Mouse (Mus musculus) neural tube, embryonic 11.5 days (tissue): ENCODE data around the gene Itprip. TPM values are rescaled to one million over a fixed set of nuclear protein-coding genes. Genes with fewer than 3 reads are reported as not detected.

ENCODE experiments used
- ATAC-seq: fragments of 200-750 bp; cut with Nextera tagmentation; 2 replicates; pipeline ENCODE4 v1.8.0; 2017; ENCODE audit warnings: moderate number of reproducible peaks, mild to moderate bottlenecking, moderate TSS enrichment, moderate library complexity; ENCODE audit not compliant: insufficient read depth, low FRiP score, low TSS enrichment
- DNase-seq: peaks from one replicate; pipeline ENCODE4 v3.0.0-alpha.2; 2015; ENCODE audit warnings: low spot score
- H3K27ac ChIP-seq: fragments of 300-500 bp; sonication (generic); 2 replicates; pipeline ENCODE4 v1.5.1; 2014; ENCODE audit warnings: low read depth, mild to moderate bottlenecking, low read length
- H3K27me3 ChIP-seq: fragments of 300-500 bp; sonication (generic); 2 replicates; pipeline ENCODE4 v1.6.1; 2014; ENCODE audit warnings: mild to moderate bottlenecking, low read length, mixed read lengths; ENCODE audit not compliant: control insufficient read depth, insufficient read depth
- H3K36me3 ChIP-seq: fragments of 300-500 bp; sonication (generic); 2 replicates; pipeline ENCODE4 v1.6.1; 2014; ENCODE audit warnings: mild to moderate bottlenecking, low read length, moderate library complexity, mixed read lengths; ENCODE audit not compliant: control insufficient read depth, insufficient read depth
- H3K4me1 ChIP-seq: fragments of 300-500 bp; sonication (generic); 2 replicates; pipeline ENCODE4 v1.6.1; 2014; ENCODE audit warnings: low read length, mixed read lengths; ENCODE audit not compliant: control insufficient read depth, insufficient read depth
- H3K4me2 ChIP-seq: fragments of 300-500 bp; sonication (generic); 2 replicates; pipeline ENCODE4 v1.6.1; 2014; ENCODE audit warnings: low read depth, mild to moderate bottlenecking, moderate library complexity
- H3K4me3 ChIP-seq: fragments of 300-500 bp; sonication (generic); 2 replicates; pipeline ENCODE4 v1.5.1; 2014; ENCODE audit warnings: low read depth, low read length
- H3K9ac ChIP-seq: fragments of 300-500 bp; sonication (generic); 2 replicates; pipeline ENCODE4 v1.6.1; 2014; ENCODE audit warnings: mild to moderate bottlenecking, low read length
- H3K9me3 ChIP-seq: fragments of 300-500 bp; sonication (generic); 2 replicates; pipeline ENCODE4 v1.6.1; 2016; ENCODE audit warnings: low read length; ENCODE audit not compliant: control insufficient read depth
- WGBS: fragments of 180-500 bp; shearing (Covaris S2); extraction: QIAGEN DNeasy Blood & Tissue Kit; methylation state at CpG from one replicate; pipeline ENCODE4 v1.1.7; 2014; 5-methylcytosine and 5-hydroxymethylcytosine counted together
- polyA plus RNA-seq: library from polyadenylated mRNA; unstranded; fragments of >200 nt; fragmentation: Nextera tagmentation; extraction: Ambion mirVana; gene quantifications from 2 replicates; pipeline ENCODE4 v1.2.1, GENCODE M21; 2014

The Itprip gene
- polyA plus RNA-seq, 1 experiment from 2014 or later, result 15.8 TPM

GRCm38 (mm10) chr19:47870102-47870666 is 48.9 kb downstream of the Itprip start:
- H3K4me1 ChIP-seq, result no peaks in the 10 kb centered on the region
- ATAC-seq (no peak), DNase-seq (no peak)
- H3K9me3 ChIP-seq, result no peaks in the 10 kb centered on the region
- H3K4me3 ChIP-seq, result no peak overlapping the region
- no peaks in the 10 kb centered on the region for H3K27me3 ChIP-seq
- no peak overlapping the region for H3K9ac ChIP-seq
- no peaks in the 10 kb centered on the region for H3K36me3 ChIP-seq
- no peak overlapping the region for H3K4me2 ChIP-seq
- 76% methylated on average over 7 of the region's 7 CpGs for WGBS
- no peak overlapping the region for H3K27ac ChIP-seq

GRCm38 (mm10) chr19:47869516-47869915 is 49.6 kb downstream of the Itprip start:
- Histone ChIP-seq H3K9ac (no peak overlapping the region), H3K4me1 (no peaks in the 10 kb centered on the region), H3K4me3 (no peak overlapping the region), H3K27me3 (no peaks in the 10 kb centered on the region), H3K27ac (no peak overlapping the region), H3K9me3 (no peaks in the 10 kb centered on the region), H3K36me3 (no peaks in the 10 kb centered on the region), H3K4me2 (no peak overlapping the region)
- 65% methylated on average over 3 of the region's 3 CpGs for WGBS
- DNase-seq, result no peak
- ATAC-seq, result no peak

- ATAC-seq (no peak), DNase-seq (no peak)
- Histone ChIP-seq H3K27ac (no peak overlapping the region), H3K4me1 (no peaks in the 10 kb centered on the region), H3K27me3 (no peaks in the 10 kb centered on the region), H3K36me3 (no peaks in the 10 kb centered on the region), H3K4me3 (no peak overlapping the region), H3K4me2 (no peak overlapping the region), H3K9ac (no peak overlapping the region), H3K9me3 (no peaks in the 10 kb centered on the region)
- 66% methylated on average over 4 of the region's 4 CpGs for WGBS
These were observed 50.1 kb downstream of the Itprip start for GRCm38 (mm10) chr19:47868951-47869350.

- H3K4me2 ChIP-seq, result no peak overlapping the region
- WGBS, result 69% methylated on average over 4 of the region's 4 CpGs
- ATAC-seq, result no peak
These were observed 51.4 kb downstream of the Itprip start for GRCm38 (mm10) chr19:47867628-47868175.

GRCm38 (mm10) chr19:47865353-47865947 is 53.6 kb downstream of the Itprip start, which contains the start of gene Gsto2:
Gene Gsto2 (plus strand): TSS chr19:47865534.
- peak; percentile 100 for ATAC-seq
- WGBS, result under 1% methylated on average over 49 of the region's 49 CpGs
- no peaks in the 10 kb centered on the region for H3K9me3 ChIP-seq
- H3K4me3 ChIP-seq, result peak within 1 kb of the TSS; percentile 60
- no peaks in the 10 kb centered on the region for H3K4me1 ChIP-seq
- no peaks in the 10 kb centered on the region for H3K27me3 ChIP-seq
- H3K27ac ChIP-seq, result peak within 1 kb of the TSS; percentile 77; the same call in 1 of the 2 replicates
- H3K36me3 ChIP-seq, result no peaks in the 10 kb centered on the region
- peak within 1 kb of the TSS; percentile 83 for H3K9ac ChIP-seq
- DNase-seq, result peak; percentile 96
- H3K4me2 ChIP-seq, result peak within 1 kb of the TSS; percentile 72

More at GRCm38 (mm10) chr19:47867628-47868175, 51.4 kb downstream of the Itprip start:
- Histone ChIP-seq H3K9me3 (no peaks in the 10 kb centered on the region), H3K36me3 (no peaks in the 10 kb centered on the region), H3K4me3 (no peak overlapping the region), H3K4me1 (no peaks in the 10 kb centered on the region), H3K27me3 (no peaks in the 10 kb centered on the region), H3K9ac (no peak overlapping the region), H3K27ac (no peak overlapping the region)
- no peak for DNase-seq

GRCm38 (mm10) chr19:47864721-47865120 is 54.4 kb downstream of the Itprip start:
- Histone ChIP-seq H3K4me2 (peak overlapping the region; percentile 72), H3K36me3 (no peaks in the 10 kb centered on the region), H3K27ac (no peak overlapping the region), H3K9ac (no peak overlapping the region), H3K4me3 (peak overlapping the region; percentile 60), H3K9me3 (no peaks in the 10 kb centered on the region), H3K27me3 (no peaks in the 10 kb centered on the region), H3K4me1 (no peaks in the 10 kb centered on the region)
- 83% methylated on average over 7 of the region's 7 CpGs for WGBS
- ATAC-seq, result no peak
- peak; percentile 6 for DNase-seq

GRCm38 (mm10) chr19:47864051-47864450 is 55.0 kb downstream of the Itprip start:
- 98% methylated on average over 9 of the region's 9 CpGs for WGBS
- H3K4me2 ChIP-seq, result no peak overlapping the region
- peak; percentile 7 for DNase-seq
- H3K27ac ChIP-seq, result no peak overlapping the region
- H3K9me3 ChIP-seq, result no peaks in the 10 kb centered on the region
- H3K27me3 ChIP-seq, result no peaks in the 10 kb centered on the region
- H3K36me3 ChIP-seq, result no peaks in the 10 kb centered on the region
- no peak overlapping the region for H3K9ac ChIP-seq
- no peaks in the 10 kb centered on the region for H3K4me1 ChIP-seq
- ATAC-seq, result no peak
- no peak overlapping the region for H3K4me3 ChIP-seq

- Histone ChIP-seq H3K36me3 (no peaks in the 10 kb centered on the region; the same call in 1 of the 2 replicates), H3K27me3 (no peaks in the 10 kb centered on the region), H3K9ac (no peak overlapping the region), H3K27ac (no peak overlapping the region), H3K4me1 (no peaks in the 10 kb centered on the region), H3K4me2 (no peak overlapping the region), H3K4me3 (no peak overlapping the region), H3K9me3 (no peaks in the 10 kb centered on the region)
- peak; percentile 7 for DNase-seq
- WGBS, result 95% methylated on average over 3 of the region's 3 CpGs
- no peak for ATAC-seq
These were observed 56.5 kb downstream of the Itprip start for GRCm38 (mm10) chr19:47862581-47862980.

- no peaks in the 10 kb centered on the region for H3K9me3 ChIP-seq
- no peak overlapping the region for H3K4me3 ChIP-seq
- 94% methylated on average over 8 of the region's 8 CpGs for WGBS
- DNase-seq (peak; percentile 6), ATAC-seq (no peak)
- no peak overlapping the region for H3K4me2 ChIP-seq
- H3K4me1 ChIP-seq, result no peaks in the 10 kb centered on the region
- no peaks in the 10 kb centered on the region for H3K27me3 ChIP-seq
- H3K27ac ChIP-seq, result no peak overlapping the region
- H3K36me3 ChIP-seq, result no peaks in the 10 kb centered on the region; the same call in 1 of the 2 replicates
- H3K9ac ChIP-seq, result no peak overlapping the region
These were observed 59.9 kb downstream of the Itprip start for GRCm38 (mm10) chr19:47859180-47859579.
